Mouse (Mus musculus): ENCODE results near the gene Zbtb41. TPM values are rescaled to one million over a fixed set of nuclear protein-coding genes. Genes with fewer than 3 reads are reported as not detected.
"Not testable (repeated sequence)": the region's sequence is repeated elsewhere in the genome, so short reads cannot be mapped to it uniquely, and the experiment has no call there.

Gene Zbtb41
- polyA plus RNA-seq, 2 experiments, result 7.8 to 12.8 TPM

DNA sequence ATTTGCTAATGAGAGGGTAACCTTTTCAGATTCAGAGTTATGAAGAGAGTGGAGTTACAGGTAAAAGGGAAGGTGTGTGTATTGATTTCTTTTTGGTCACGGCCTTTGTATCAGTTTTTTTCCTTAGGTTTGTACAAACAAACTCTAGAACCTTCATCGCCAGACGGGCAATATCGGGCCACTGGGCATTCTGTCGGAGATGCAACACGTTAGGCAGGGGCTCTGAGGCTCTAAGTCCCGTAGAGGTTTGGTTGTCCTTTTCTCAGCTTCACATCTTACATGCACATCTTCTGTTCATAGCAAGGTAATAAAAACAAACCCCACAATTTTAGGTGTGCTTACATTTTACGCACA, 590 bp upstream of the Zbtb41 start:
- peak overlapping the region; percentile 70 for H3K4me2 ChIP-seq (replicated peaks; ENCODE audit: low read depth, low read length, severe bottlenecking)
- no peaks in the 10 kb centered on the region for H3K9me3 ChIP-seq (ENCODE audit: control insufficient read depth, low read length)
- no peaks in the 10 kb centered on the region for H3K27me3 ChIP-seq (ENCODE audit: control insufficient read depth, insufficient read depth, low read length)
- ATAC-seq (ENCODE audit: low FRiP score, low read depth) (peak; percentile 8; the same call in 1 of the 2 replicates), DNase-seq (ENCODE audit: low spot score) (no peak)
- H3K4me3 ChIP-seq (replicated peaks; ENCODE audit: low read length), result peak overlapping the region; percentile 87
- peak overlapping the region; percentile 95 for H3K9ac ChIP-seq (ENCODE audit: low read depth, low read length, severe bottlenecking)
- 0 out of 2 replicates have a peak, but pooled peaks cover 2% of the 10 kb centered on the region for H3K36me3 ChIP-seq (ENCODE audit: control insufficient read depth, insufficient read depth, low read length)
- TF ChIP-seq POLR2A (IDR thresholded peaks at IDR 0.05; ENCODE audit: borderline replicate concordance, extremely low read depth, insufficient read depth, insufficient read length), result no peak
- H3K27ac ChIP-seq (replicated peaks; ENCODE audit: low read depth, low read length), result peak overlapping the region; percentile 87; the same call in 1 of the 2 replicates
- 3% methylated on average over 8 of the region's 8 CpGs for WGBS
- peaks cover 24% of the 10 kb centered on the region for H3K4me1 ChIP-seq (ENCODE audit: control insufficient read depth, insufficient read depth, low read length)

DNA sequence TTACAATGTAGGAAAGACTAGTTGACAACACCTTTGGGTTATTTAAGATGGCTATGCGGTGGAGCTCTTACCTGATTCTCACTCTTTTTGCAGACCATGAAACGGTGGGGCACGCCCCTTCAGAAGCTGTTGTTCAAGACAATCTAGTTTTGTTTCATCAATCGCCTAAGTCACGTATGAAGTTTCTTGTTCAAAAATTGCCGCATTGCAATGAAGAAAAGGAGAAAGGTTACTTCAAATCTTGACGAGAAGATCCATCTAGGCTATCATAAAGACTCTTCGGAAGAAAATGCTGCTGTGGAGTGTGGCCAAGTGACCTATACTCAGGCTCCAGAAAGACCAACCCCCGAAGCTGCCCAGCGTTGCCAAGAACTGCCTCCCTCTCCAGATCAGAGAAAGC, 853 bp downstream of the Zbtb41 start:
- Histone ChIP-seq H3K27me3 (ENCODE audit: control insufficient read depth, insufficient read depth, low read length) (no peaks in the 10 kb centered on the region), H3K4me3 (replicated peaks; ENCODE audit: low read length) (peak overlapping the region; percentile 87), H3K4me1 (ENCODE audit: control insufficient read depth, insufficient read depth, low read length) (peaks cover 26% of the 10 kb centered on the region), H3K36me3 (ENCODE audit: control insufficient read depth, insufficient read depth, low read length) (peaks cover 5% of the 10 kb centered on the region; the same call in 1 of the 2 replicates), H3K9ac (ENCODE audit: low read depth, low read length, severe bottlenecking) (peak overlapping the region; percentile 95), H3K9me3 (ENCODE audit: control insufficient read depth, low read length) (no peaks in the 10 kb centered on the region), H3K27ac (replicated peaks; ENCODE audit: low read depth, low read length) (peak overlapping the region; percentile 87), H3K4me2 (replicated peaks; ENCODE audit: low read depth, low read length, severe bottlenecking) (peak overlapping the region; percentile 70)
- DNase-seq (ENCODE audit: low spot score) (peak; percentile 32), ATAC-seq (ENCODE audit: low FRiP score, low read depth) (no peak)
- no peak for TF ChIP-seq POLR2A (IDR thresholded peaks at IDR 0.05; ENCODE audit: borderline replicate concordance, extremely low read depth, insufficient read depth, insufficient read length)
- WGBS, result 24% methylated on average over 10 of the region's 10 CpGs

DNA sequence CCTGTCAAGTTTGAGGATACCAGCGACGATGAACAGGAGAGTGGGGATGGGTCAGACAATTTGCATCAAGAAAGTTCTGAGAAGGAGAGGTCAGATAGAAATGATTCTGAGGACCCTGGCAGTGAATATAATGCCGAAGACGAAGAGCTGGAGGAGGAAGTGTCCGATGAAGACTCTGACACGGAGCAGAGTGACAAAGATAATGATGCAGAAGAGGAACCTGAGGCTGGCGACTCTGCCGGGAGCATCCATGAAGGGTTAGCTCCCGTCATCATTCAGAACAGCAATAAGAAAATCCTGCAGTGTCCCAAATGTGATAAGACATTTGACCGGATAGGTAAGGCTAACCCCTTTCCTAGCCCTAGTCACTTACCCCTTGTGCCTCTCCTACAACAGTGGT, 1.8 kb downstream of the Zbtb41 start:
- Histone ChIP-seq H3K4me1 (ENCODE audit: control insufficient read depth, insufficient read depth, low read length) (peaks cover 26% of the 10 kb centered on the region), H3K4me3 (replicated peaks; ENCODE audit: low read length) (peak overlapping the region; percentile 87), H3K9ac (ENCODE audit: low read depth, low read length, severe bottlenecking) (peak overlapping the region; percentile 31; the same call in 1 of the 2 replicates), H3K27me3 (ENCODE audit: control insufficient read depth, insufficient read depth, low read length) (no peaks in the 10 kb centered on the region), H3K9me3 (ENCODE audit: control insufficient read depth, low read length) (no peaks in the 10 kb centered on the region), H3K27ac (replicated peaks; ENCODE audit: low read depth, low read length) (no peak overlapping the region), H3K4me2 (replicated peaks; ENCODE audit: low read depth, low read length, severe bottlenecking) (peak overlapping the region; percentile 70), H3K36me3 (ENCODE audit: control insufficient read depth, insufficient read depth, low read length) (peaks cover 5% of the 10 kb centered on the region; the same call in 1 of the 2 replicates)
- 67% methylated on average over 10 of the region's 10 CpGs for WGBS
- TF ChIP-seq POLR2A (IDR thresholded peaks at IDR 0.05; ENCODE audit: borderline replicate concordance, extremely low read depth, insufficient read depth, insufficient read length), result no peak
- no peak for DNase-seq (ENCODE audit: low spot score)
- ATAC-seq (ENCODE audit: low FRiP score, low read depth), result no peak

DNA sequence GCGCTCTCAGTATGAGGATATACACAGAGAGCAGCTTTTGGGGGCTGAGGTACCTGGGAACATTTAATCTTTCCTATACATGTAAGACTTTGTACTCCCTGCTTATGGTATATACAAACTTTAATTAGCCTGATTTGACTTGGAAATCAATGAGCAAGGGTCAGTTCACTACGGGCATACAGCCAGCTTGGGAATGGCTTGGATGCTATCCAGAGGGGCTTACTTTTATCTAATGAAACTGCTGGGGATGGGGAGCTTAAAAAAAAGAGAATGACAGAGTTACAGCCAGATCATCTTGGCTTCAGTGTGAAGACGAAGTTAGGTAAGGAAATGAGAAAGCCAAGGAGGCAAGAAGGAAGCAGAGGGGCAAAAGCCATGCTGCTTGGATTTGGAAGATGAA, 2.9 kb downstream of the Zbtb41 start:
- WGBS, result 42% methylated on average over 3 of the region's 3 CpGs
- peak overlapping the region; percentile 56 for H3K4me2 ChIP-seq (replicated peaks; ENCODE audit: low read depth, low read length, severe bottlenecking)
- peaks cover 26% of the 10 kb centered on the region for H3K4me1 ChIP-seq (ENCODE audit: control insufficient read depth, insufficient read depth, low read length)
- H3K36me3 ChIP-seq (ENCODE audit: control insufficient read depth, insufficient read depth, low read length), result peaks cover 15% of the 10 kb centered on the region
- DNase-seq (ENCODE audit: low spot score) (no peak), ATAC-seq (ENCODE audit: low FRiP score, low read depth) (no peak)
- peak overlapping the region; percentile 45 for H3K9ac ChIP-seq (ENCODE audit: low read depth, low read length, severe bottlenecking)
- H3K9me3 ChIP-seq (ENCODE audit: control insufficient read depth, low read length), result no peaks in the 10 kb centered on the region
- H3K4me3 ChIP-seq (replicated peaks; ENCODE audit: low read length), result peak overlapping the region; percentile 28
- H3K27me3 ChIP-seq (ENCODE audit: control insufficient read depth, insufficient read depth, low read length), result no peaks in the 10 kb centered on the region
- TF ChIP-seq POLR2A (IDR thresholded peaks at IDR 0.05; ENCODE audit: borderline replicate concordance, extremely low read depth, insufficient read depth, insufficient read length), result no peak
- no peak overlapping the region for H3K27ac ChIP-seq (replicated peaks; ENCODE audit: low read depth, low read length)

DNA sequence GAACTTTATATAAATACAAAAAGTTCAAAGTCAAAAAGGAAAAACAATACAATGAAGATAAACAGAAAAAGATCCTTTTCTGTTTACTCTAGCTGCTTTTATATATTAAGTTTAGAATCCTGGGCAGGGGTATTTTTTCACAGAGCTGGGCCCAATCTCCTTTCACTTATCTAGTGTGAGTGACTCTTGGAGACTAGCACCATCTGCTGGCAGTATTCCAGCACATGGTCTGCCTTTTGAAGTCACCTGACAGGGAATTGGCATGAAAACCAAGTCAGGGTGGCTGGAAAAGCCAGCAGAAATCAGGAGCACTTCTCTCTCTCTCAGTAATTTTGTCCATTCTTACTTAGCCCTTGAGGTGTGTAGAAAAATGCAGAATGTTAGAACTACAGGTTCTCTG, 16.3 kb downstream of the Zbtb41 start:
- H3K27ac ChIP-seq (replicated peaks; ENCODE audit: low read depth, low read length), result no peak overlapping the region
- H3K4me3 ChIP-seq (replicated peaks; ENCODE audit: low read length), result no peak overlapping the region
- no peak overlapping the region for H3K9ac ChIP-seq (ENCODE audit: low read depth, low read length, severe bottlenecking)
- peak; percentile 40 for DNase-seq (ENCODE audit: low spot score)
- H3K27me3 ChIP-seq (ENCODE audit: control insufficient read depth, insufficient read depth, low read length), result no peaks in the 10 kb centered on the region
- H3K4me1 ChIP-seq (ENCODE audit: control insufficient read depth, insufficient read depth, low read length), result no peaks in the 10 kb centered on the region
- no peaks in the 10 kb centered on the region for H3K9me3 ChIP-seq (ENCODE audit: control insufficient read depth, low read length)
- H3K36me3 ChIP-seq (ENCODE audit: control insufficient read depth, insufficient read depth, low read length), result peaks cover 53% of the 10 kb centered on the region
- no peak for TF ChIP-seq POLR2A (IDR thresholded peaks at IDR 0.05; ENCODE audit: borderline replicate concordance, extremely low read depth, insufficient read depth, insufficient read length)
- no peak for ATAC-seq (ENCODE audit: low FRiP score, low read depth)
- H3K4me2 ChIP-seq (replicated peaks; ENCODE audit: low read depth, low read length, severe bottlenecking), result no peak overlapping the region

DNA sequence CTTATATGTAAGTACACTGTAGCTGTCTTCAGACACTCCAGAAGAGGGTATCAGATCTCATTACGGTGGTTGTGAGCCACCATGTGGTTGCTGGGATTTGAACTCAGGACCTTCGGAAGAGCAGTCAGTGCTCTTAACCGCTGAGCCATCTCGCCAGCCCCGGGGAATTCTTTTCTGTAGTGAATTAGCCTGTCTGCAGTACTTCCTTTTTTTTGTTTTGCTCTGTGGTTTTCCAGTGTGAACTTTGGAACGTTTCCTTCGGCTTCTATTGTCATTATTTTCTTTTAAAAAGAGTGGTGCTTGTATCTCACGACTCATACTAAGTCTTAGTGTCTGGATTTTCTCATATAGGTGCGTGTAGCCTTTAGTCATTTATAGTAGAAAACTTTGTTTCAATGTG, 21.0 kb downstream of the Zbtb41 start:
- not testable (repeated sequence) for H3K4me1 ChIP-seq (ENCODE audit: control insufficient read depth, insufficient read depth, low read length); H3K4me2 ChIP-seq (replicated peaks; ENCODE audit: low read depth, low read length, severe bottlenecking); H3K4me3 ChIP-seq (replicated peaks; ENCODE audit: low read length); H3K9me3 ChIP-seq (ENCODE audit: control insufficient read depth, low read length); H3K27me3 ChIP-seq (ENCODE audit: control insufficient read depth, insufficient read depth, low read length); H3K27ac ChIP-seq (replicated peaks; ENCODE audit: low read depth, low read length); ATAC-seq (ENCODE audit: low FRiP score, low read depth); DNase-seq (ENCODE audit: low spot score); H3K9ac ChIP-seq (ENCODE audit: low read depth, low read length, severe bottlenecking)
- H3K36me3 ChIP-seq (ENCODE audit: control insufficient read depth, insufficient read depth, low read length), result peaks cover 43% of the 10 kb centered on the region
- WGBS, result 89% methylated on average over 9 of the region's 9 CpGs

All from limb, embryonic 14.5 days (tissue).